Mouse (Mus musculus): Measurements from ENCODE around the gene Ddx3x. TPM values are rescaled to one million over a fixed set of nuclear protein-coding genes. Genes with fewer than 3 reads are reported as not detected.
"Not testable (repeated sequence)": the region's sequence is repeated elsewhere in the genome, so short reads cannot be mapped to it uniquely, and the experiment has no call there.

The Ddx3x gene
- 75.3 and 78.0 TPM in 2 replicates for polyA plus RNA-seq (2015; fragmentation: Nextera tagmentation; extraction: Ambion mirVana)

DNA sequence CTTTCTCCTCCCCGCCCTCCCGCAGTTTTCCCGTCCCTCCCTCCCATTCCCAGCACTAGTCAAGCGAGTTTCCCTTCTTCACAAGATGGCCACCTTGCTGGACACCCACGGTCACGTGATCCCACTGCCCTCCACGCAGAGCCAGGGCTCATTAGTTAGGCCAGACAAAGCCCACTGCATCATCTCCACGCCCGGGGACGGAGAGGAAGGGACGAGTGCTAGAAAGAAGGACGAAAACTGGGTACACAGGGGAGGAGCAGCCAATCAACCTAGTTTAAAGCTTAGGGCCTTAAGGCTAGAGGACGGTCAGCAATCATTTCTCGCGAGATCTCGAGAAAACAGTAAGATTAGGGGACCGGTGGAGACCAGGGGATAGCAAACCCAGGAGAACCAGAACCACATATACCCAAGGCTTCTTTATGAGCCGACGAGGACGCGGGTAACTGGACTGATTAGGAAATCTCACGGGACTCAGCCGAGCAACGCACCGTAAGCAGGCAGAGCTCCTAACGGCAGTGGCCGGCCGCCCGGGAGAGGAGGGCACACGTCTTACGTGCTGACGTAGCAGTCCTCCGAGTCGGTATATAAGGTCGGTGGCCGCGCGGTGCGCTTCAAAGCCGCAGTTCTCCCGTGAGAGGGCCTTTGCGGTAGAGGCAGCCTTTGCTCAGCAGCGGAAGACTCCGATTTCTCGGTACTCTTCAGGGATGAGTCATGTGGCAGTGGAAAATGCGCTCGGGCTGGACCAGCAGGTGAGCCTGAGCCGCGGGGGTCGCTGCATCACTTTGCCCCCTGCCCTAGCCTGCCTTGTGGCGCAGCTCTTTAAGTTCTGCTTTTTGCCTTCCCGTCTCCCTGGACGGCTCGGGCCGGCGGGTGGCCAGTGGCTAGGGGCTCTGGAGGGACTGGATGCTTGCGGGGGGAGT is at the start of gene Ddx3x:
Gene Ddx3x (plus strand): TSS at position 562 of the 920 bp plus-strand sequence.
- Histone ChIP-seq H3K9ac (ENCODE audit: low read length) (peak within 1 kb of the TSS; percentile 100), H3K27me3 (ENCODE audit: control insufficient read depth, insufficient read depth, low read length) (no peaks in the 10 kb centered on the region), H3K4me2 (ENCODE audit: low read depth, low read length) (peak within 1 kb of the TSS; percentile 76), H3K36me3 (ENCODE audit: control insufficient read depth, insufficient read depth) (no peaks in the 10 kb centered on the region), H3K4me3 (ENCODE audit: low read length) (peak within 1 kb of the TSS; percentile 94), H3K9me3 (replicated peaks; ENCODE audit: control insufficient read depth, low read length) (no peaks in the 10 kb centered on the region), H3K27ac (ENCODE audit: low read length) (peak within 1 kb of the TSS; percentile 99), H3K4me1 (ENCODE audit: control insufficient read depth, insufficient read depth, low read length) (peaks cover 8% of the 10 kb centered on the region)
- under 1% methylated on average over 55 of the region's 57 CpGs for WGBS
- ATAC-seq (replicated peaks; ENCODE audit: extremely low read depth, insufficient read depth, low FRiP score) = peak; percentile 91

GRCm38 (mm10) chrX:13231243-13231642 is 49.5 kb upstream of the Ddx3x start:
- 44% methylated on average over 9 of the region's 9 CpGs for WGBS
- H3K9me3 ChIP-seq (replicated peaks; ENCODE audit: control insufficient read depth, low read length) = no peaks in the 10 kb centered on the region
- peak overlapping the region; percentile 62; the same call in 1 of the 2 replicates for H3K9ac ChIP-seq (ENCODE audit: low read length)
- H3K27ac ChIP-seq (ENCODE audit: low read length) = peak overlapping the region; percentile 68
- peak overlapping the region; percentile 60 for H3K4me2 ChIP-seq (ENCODE audit: low read depth, low read length)
- ATAC-seq (replicated peaks; ENCODE audit: extremely low read depth, insufficient read depth, low FRiP score) = no peak
- no peaks in the 10 kb centered on the region for H3K36me3 ChIP-seq (ENCODE audit: control insufficient read depth, insufficient read depth)
- H3K4me3 ChIP-seq (ENCODE audit: low read length) = peak overlapping the region; percentile 41
- peaks cover 6% of the 10 kb centered on the region for H3K27me3 ChIP-seq (ENCODE audit: control insufficient read depth, insufficient read depth, low read length)
- no peaks in the 10 kb centered on the region for H3K4me1 ChIP-seq (ENCODE audit: control insufficient read depth, insufficient read depth, low read length)

- not testable (repeated sequence) for H3K36me3 ChIP-seq (ENCODE audit: control insufficient read depth, insufficient read depth); H3K9ac ChIP-seq (ENCODE audit: low read length); H3K4me1 ChIP-seq (ENCODE audit: control insufficient read depth, insufficient read depth, low read length); H3K27ac ChIP-seq (ENCODE audit: low read length); H3K27me3 ChIP-seq (ENCODE audit: control insufficient read depth, insufficient read depth, low read length); H3K4me3 ChIP-seq (ENCODE audit: low read length); H3K9me3 ChIP-seq (replicated peaks; ENCODE audit: control insufficient read depth, low read length); ATAC-seq (replicated peaks; ENCODE audit: extremely low read depth, insufficient read depth, low FRiP score); H3K4me2 ChIP-seq (ENCODE audit: low read depth, low read length)
- WGBS = 89% methylated on average over 1 of the region's 1 CpGs
Observed at GRCm38 (mm10) chrX:13232834-13233233, 47.9 kb upstream of the Ddx3x start.

DNA sequence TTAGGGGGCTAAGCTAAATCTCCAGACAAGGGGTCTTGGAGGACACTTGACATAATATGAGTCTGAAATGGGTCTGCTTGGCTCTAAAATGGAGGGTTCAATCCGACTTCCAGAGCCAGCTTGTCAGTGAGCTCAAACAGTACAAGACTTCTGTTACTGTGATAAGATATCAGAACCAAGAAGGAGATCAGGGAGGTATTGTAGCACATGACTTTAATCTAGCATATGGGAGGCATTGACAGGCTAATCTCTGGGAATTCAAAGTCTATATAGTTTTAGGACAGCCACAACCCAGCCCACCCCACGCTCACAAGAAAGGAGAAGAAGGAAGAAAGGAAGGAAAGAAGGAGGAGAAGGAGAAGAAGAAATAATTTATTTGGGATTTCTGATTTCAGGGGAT is 47.1 kb upstream of the Ddx3x start:
- Histone ChIP-seq H3K27ac (ENCODE audit: low read length) (no peak overlapping the region), H3K4me3 (ENCODE audit: low read length) (no peak overlapping the region), H3K4me1 (ENCODE audit: control insufficient read depth, insufficient read depth, low read length) (no peaks in the 10 kb centered on the region), H3K4me2 (ENCODE audit: low read depth, low read length) (no peak overlapping the region), H3K9ac (ENCODE audit: low read length) (no peak overlapping the region), H3K36me3 (ENCODE audit: control insufficient read depth, insufficient read depth) (no peaks in the 10 kb centered on the region), H3K27me3 (ENCODE audit: control insufficient read depth, insufficient read depth, low read length) (peaks cover 5% of the 10 kb centered on the region), H3K9me3 (replicated peaks; ENCODE audit: control insufficient read depth, low read length) (no peaks in the 10 kb centered on the region)
- no peak for ATAC-seq (replicated peaks; ENCODE audit: extremely low read depth, insufficient read depth, low FRiP score)
- WGBS = 45% methylated on average over 2 of the region's 2 CpGs

GRCm38 (mm10) chrX:13234709-13235108 is 46.1 kb upstream of the Ddx3x start:
- Histone ChIP-seq H3K9me3 (replicated peaks; ENCODE audit: control insufficient read depth, low read length) (no peaks in the 10 kb centered on the region), H3K4me2 (ENCODE audit: low read depth, low read length) (no peak overlapping the region), H3K27me3 (ENCODE audit: control insufficient read depth, insufficient read depth, low read length) (peaks cover 5% of the 10 kb centered on the region), H3K36me3 (ENCODE audit: control insufficient read depth, insufficient read depth) (no peaks in the 10 kb centered on the region), H3K27ac (ENCODE audit: low read length) (no peak overlapping the region), H3K4me1 (ENCODE audit: control insufficient read depth, insufficient read depth, low read length) (no peaks in the 10 kb centered on the region), H3K9ac (ENCODE audit: low read length) (no peak overlapping the region), H3K4me3 (ENCODE audit: low read length) (no peak overlapping the region)
- ATAC-seq (replicated peaks; ENCODE audit: extremely low read depth, insufficient read depth, low FRiP score) = no peak
- WGBS = 51% methylated on average over 4 of the region's 4 CpGs

DNA sequence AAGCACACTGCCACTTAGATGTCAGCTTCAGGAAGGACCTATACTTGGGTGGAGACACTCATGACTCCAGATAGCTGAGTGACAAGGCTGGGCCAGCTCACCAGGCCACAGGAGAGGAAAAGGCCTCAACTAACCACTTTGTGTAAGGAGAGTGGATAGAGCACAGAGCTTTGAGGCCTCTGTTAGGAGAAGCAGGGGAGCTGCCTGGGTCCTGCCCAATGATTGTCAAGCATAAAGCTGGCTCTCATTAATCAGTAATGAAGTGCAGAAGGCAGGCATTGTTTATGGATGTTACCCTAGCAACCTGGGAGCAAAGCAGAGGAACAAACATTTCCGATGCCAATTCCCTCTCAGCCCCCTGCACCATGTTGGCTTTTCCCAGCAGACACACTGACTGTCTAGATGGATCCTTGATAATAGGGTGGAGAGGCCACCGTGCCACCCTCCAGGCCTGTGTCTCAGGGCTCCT is 44.6 kb upstream of the Ddx3x start:
- Histone ChIP-seq H3K27me3 (ENCODE audit: control insufficient read depth, insufficient read depth, low read length) (peaks cover 5% of the 10 kb centered on the region), H3K4me3 (ENCODE audit: low read length) (no peak overlapping the region), H3K36me3 (ENCODE audit: control insufficient read depth, insufficient read depth) (no peaks in the 10 kb centered on the region), H3K27ac (ENCODE audit: low read length) (no peak overlapping the region), H3K9me3 (replicated peaks; ENCODE audit: control insufficient read depth, low read length) (no peaks in the 10 kb centered on the region), H3K9ac (ENCODE audit: low read length) (no peak overlapping the region), H3K4me1 (ENCODE audit: control insufficient read depth, insufficient read depth, low read length) (peaks cover 4% of the 10 kb centered on the region), H3K4me2 (ENCODE audit: low read depth, low read length) (no peak overlapping the region)
- ATAC-seq (replicated peaks; ENCODE audit: extremely low read depth, insufficient read depth, low FRiP score) = 0 out of 2 replicates have a peak, but pooled peaks have one; percentile 10
- WGBS = 58% methylated on average over 2 of the region's 2 CpGs

GRCm38 (mm10) chrX:13239455-13239854 is 41.3 kb upstream of the Ddx3x start:
- H3K36me3 ChIP-seq (ENCODE audit: control insufficient read depth, insufficient read depth) = no peaks in the 10 kb centered on the region
- H3K4me1 ChIP-seq (ENCODE audit: control insufficient read depth, insufficient read depth, low read length) = peaks cover 8% of the 10 kb centered on the region
- H3K4me3 ChIP-seq (ENCODE audit: low read length) = no peak overlapping the region
- no peak for ATAC-seq (replicated peaks; ENCODE audit: extremely low read depth, insufficient read depth, low FRiP score)
- H3K9me3 ChIP-seq (replicated peaks; ENCODE audit: control insufficient read depth, low read length) = no peaks in the 10 kb centered on the region
- no peak overlapping the region for H3K27ac ChIP-seq (ENCODE audit: low read length)
- peaks cover 2% of the 10 kb centered on the region for H3K27me3 ChIP-seq (ENCODE audit: control insufficient read depth, insufficient read depth, low read length)
- no peak overlapping the region for H3K9ac ChIP-seq (ENCODE audit: low read length)
- H3K4me2 ChIP-seq (ENCODE audit: low read depth, low read length) = no peak overlapping the region
- WGBS = 79% methylated on average over 6 of the region's 6 CpGs

DNA sequence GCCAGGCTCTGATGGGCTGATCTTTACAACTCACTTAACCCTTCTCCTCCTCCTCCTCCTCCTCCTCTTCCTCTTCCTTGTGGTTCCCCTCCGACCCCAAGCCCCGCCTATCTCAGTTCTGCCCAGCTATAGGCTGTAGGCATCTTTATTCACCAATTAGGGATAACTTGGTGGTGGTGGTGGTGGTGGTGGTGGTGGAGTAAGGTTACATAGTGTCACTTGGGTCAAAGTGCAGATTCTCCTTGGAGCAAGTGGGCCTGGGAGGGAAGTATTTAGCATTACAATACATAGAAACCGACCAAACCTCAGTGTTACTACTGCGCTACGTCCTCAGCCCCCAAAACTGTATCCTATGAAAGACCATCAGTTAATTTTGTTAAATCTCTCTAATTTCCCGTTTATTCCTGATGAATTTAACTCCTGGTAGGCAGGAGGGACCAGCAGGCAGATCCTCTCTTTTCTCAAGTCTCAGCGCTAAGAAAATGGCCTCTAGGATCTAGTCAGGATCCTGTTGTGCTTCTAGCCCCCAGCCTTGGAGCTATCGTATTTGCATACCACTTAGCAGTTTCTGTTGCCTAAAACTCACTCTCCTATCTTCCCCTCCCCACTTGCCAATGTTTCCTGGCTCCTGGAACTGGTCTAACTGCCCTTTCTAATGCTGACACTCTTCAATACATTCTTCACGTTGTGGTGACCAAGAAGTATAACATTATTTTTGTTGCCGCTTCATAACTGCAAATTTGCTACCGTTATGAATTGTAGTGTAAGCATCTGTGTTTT is 39.9 kb upstream of the Ddx3x start:
- Histone ChIP-seq H3K4me2 (ENCODE audit: low read depth, low read length) (peak overlapping the region; percentile 66), H3K27me3 (ENCODE audit: control insufficient read depth, insufficient read depth, low read length) (0 out of 2 replicates have a peak, but pooled peaks cover 2% of the 10 kb centered on the region), H3K4me3 (ENCODE audit: low read length) (no peak overlapping the region), H3K4me1 (ENCODE audit: control insufficient read depth, insufficient read depth, low read length) (peaks cover 8% of the 10 kb centered on the region), H3K9me3 (replicated peaks; ENCODE audit: control insufficient read depth, low read length) (no peaks in the 10 kb centered on the region), H3K36me3 (ENCODE audit: control insufficient read depth, insufficient read depth) (no peaks in the 10 kb centered on the region), H3K9ac (ENCODE audit: low read length) (peak overlapping the region; percentile 74; the same call in 1 of the 2 replicates), H3K27ac (ENCODE audit: low read length) (peak overlapping the region; percentile 97)
- WGBS = 31% methylated on average over 11 of the region's 11 CpGs
- no peak for ATAC-seq (replicated peaks; ENCODE audit: extremely low read depth, insufficient read depth, low FRiP score)

All from heart, embryonic 16.5 days (tissue).